Mouse (Mus musculus): Measurements from ENCODE around the gene Hist2h2aa1.
"Not testable (repeated sequence)": the region's sequence is repeated elsewhere in the genome, so short reads cannot be mapped to it uniquely, and the experiment has no call there.

Gene Hist2h2aa1

GRCm38 (mm10) chr3:96245003-96245886 is at the start of gene Hist2h2aa1:
Hist2h2aa1 (plus strand) TSS chr3:96245497.
- DNase-seq (ENCODE audit: low read depth) = peak; percentile 90

GRCm38 (mm10) chr3:96195616-96196313 is 49.5 kb upstream of the Hist2h2aa1 start:
- DNase-seq (ENCODE audit: low read depth) = peak; percentile 33

GRCm38 (mm10) chr3:96196437-96197128 is 48.7 kb upstream of the Hist2h2aa1 start:
- DNase-seq (ENCODE audit: low read depth) = peak; percentile 30

- DNase-seq (ENCODE audit: low read depth) = peak; percentile 90
Observed at GRCm38 (mm10) chr3:96197129-96197749, 48.1 kb upstream of the Hist2h2aa1 start.

GRCm38 (mm10) chr3:96198181-96198580 is 47.1 kb upstream of the Hist2h2aa1 start:
- DNase-seq (ENCODE audit: low read depth) = peak; percentile 91

GRCm38 (mm10) chr3:96198601-96199251 is 46.6 kb upstream of the Hist2h2aa1 start:
- not testable (repeated sequence) for DNase-seq (ENCODE audit: low read depth)

GRCm38 (mm10) chr3:96199731-96200130 is 45.6 kb upstream of the Hist2h2aa1 start:
- DNase-seq (ENCODE audit: low read depth) = no peak

- DNase-seq (ENCODE audit: low read depth) = peak; percentile 21
Observed at GRCm38 (mm10) chr3:96207819-96208218, 37.5 kb upstream of the Hist2h2aa1 start.

- DNase-seq (ENCODE audit: low read depth) = no peak
Observed at GRCm38 (mm10) chr3:96209242-96209641, 36.1 kb upstream of the Hist2h2aa1 start.

- DNase-seq (ENCODE audit: low read depth) = peak; percentile 78
Observed at GRCm38 (mm10) chr3:96219191-96219641, 26.1 kb upstream of the Hist2h2aa1 start.

GRCm38 (mm10) chr3:96219661-96220130 is 25.6 kb upstream of the Hist2h2aa1 start, which contains the start of the genes Bola1 and Hist2h2ab:
Bola1 (minus strand) TSS chr3:96219709.
Hist2h2ab (plus strand) TSS chr3:96219865.
- peak; percentile 92 for DNase-seq (ENCODE audit: low read depth)

GRCm38 (mm10) chr3:96220131-96220764 is 25.0 kb upstream of the Hist2h2aa1 start:
- peak; percentile 78 for DNase-seq (ENCODE audit: low read depth)

- peak; percentile 96 for DNase-seq (ENCODE audit: low read depth)
Observed at GRCm38 (mm10) chr3:96220765-96221639, 24.3 kb upstream of the Hist2h2aa1 start, which contains the start of the genes Hist2h2ac and Hist2h2be. Hist2h2ac (minus strand) TSS chr3:96220880. Hist2h2be (plus strand) TSS chr3:96221119.

- DNase-seq (ENCODE audit: low read depth) = no peak
Observed at GRCm38 (mm10) chr3:96221640-96222038, 23.7 kb upstream of the Hist2h2aa1 start.

- DNase-seq (ENCODE audit: low read depth) = no peak
Observed at GRCm38 (mm10) chr3:96222774-96223173, 22.5 kb upstream of the Hist2h2aa1 start.

- no peak for DNase-seq (ENCODE audit: low read depth)
Observed at GRCm38 (mm10) chr3:96225421-96225820, 19.9 kb upstream of the Hist2h2aa1 start.

GRCm38 (mm10) chr3:96226695-96227648 is 18.3 kb upstream of the Hist2h2aa1 start:
- DNase-seq (ENCODE audit: low read depth) = no peak

GRCm38 (mm10) chr3:96228828-96229227 is 16.5 kb upstream of the Hist2h2aa1 start:
- no peak for DNase-seq (ENCODE audit: low read depth)

Measured in naive thymus-derived CD4-positive, alpha-beta T cell, adult 2 months (primary cell).